Mouse (Mus musculus) neutrophil, adult 65 days (primary cell): ENCODE measurements around the gene Cldn3. TPM values are rescaled to one million over a fixed set of nuclear protein-coding genes. Genes with fewer than 3 reads are reported as not detected.

Experiments
- total RNA-seq: library from RNA; stranded (reverse); gene quantifications from 2 replicates; pipeline ENCODE4 v1.2.4, GENCODE M21; 2023

Gene Cldn3
- not detected in 2 replicates for total RNA-seq

GRCm38 (mm10) chr5:134985633-134986297 is at the start of gene Cldn3:
TSS of gene Cldn3 (plus strand) at chr5:134986214.

GRCm38 (mm10) chr5:134946857-134947255 is 39.2 kb upstream of the Cldn3 start, which contains the start of gene Cldn4:
TSS of gene Cldn4 (minus strand) at chr5:134946934.

GRCm38 (mm10) chr5:135008671-135009589 is 22.9 kb downstream of the Cldn3 start, which contains the start of gene Abhd11:
TSS of gene Abhd11 (plus strand) at chr5:135009152.

GRCm38 (mm10) chr5:135023344-135024173 is 37.5 kb downstream of the Cldn3 start, which contains the start of gene Stx1a:
TSS of gene Stx1a (plus strand) at chr5:135023482.

Other genes with a start within 250 kb of the Cldn3 start
- not detected in 2 replicates for gene Eln, start 238.9 kb upstream of the Cldn3 start, total RNA-seq
- not detected in 2 replicates for gene Tmem270, start 79.5 kb upstream of the Cldn3 start, total RNA-seq
- gene Cldn13, start 70.7 kb upstream of the Cldn3 start, total RNA-seq = 0.60 and 1.4 TPM in 2 replicates
- 1.6 and 1.8 TPM in 2 replicates for gene Mettl27, start 53.8 kb upstream of the Cldn3 start, total RNA-seq
- gene Cldn4, start 39.3 kb upstream of the Cldn3 start, total RNA-seq = not detected in 2 replicates
- 16.6 and 19.8 TPM in 2 replicates for gene Abhd11, start 22.9 kb downstream of the Cldn3 start, total RNA-seq
- 0.29 TPM in 1 of 2 replicates, not detected in the other for gene Stx1a, start 37.3 kb downstream of the Cldn3 start, total RNA-seq
- gene Dnajc30, start 78.0 kb downstream of the Cldn3 start, total RNA-seq = 14.7 and 16.3 TPM in 2 replicates
- 35.7 and 37.2 TPM in 2 replicates for gene Bud23, start 78.7 kb downstream of the Cldn3 start, total RNA-seq
- not detected in 2 replicates for gene Vps37d, start 92.1 kb downstream of the Cldn3 start, total RNA-seq
- gene Mlxipl, start 103.7 kb downstream of the Cldn3 start, total RNA-seq = 0.77 TPM in 1 of 2 replicates, not detected in the other
- 8.1 and 9.3 TPM in 2 replicates for gene Tbl2, start 163.4 kb downstream of the Cldn3 start, total RNA-seq
- 32.0 and 34.6 TPM in 2 replicates for gene Bcl7b, start 182.1 kb downstream of the Cldn3 start, total RNA-seq
- 79.3 and 103 TPM in 2 replicates for gene Baz1b, start 201.1 kb downstream of the Cldn3 start, total RNA-seq